Mouse (Mus musculus): ENCODE measurements around the gene Dynlt1f.
"Not testable (repeated sequence)": the region's sequence is repeated elsewhere in the genome, so short reads cannot be mapped to it uniquely, and the experiment has no call there.

Gene Dynlt1f

GRCm38 (mm10) chr17:6624926-6625558 is 30.7 kb downstream of the Dynlt1f start:
- DNase-seq (ENCODE audit: low spot score in 2 of 2): not testable (repeated sequence)

GRCm38 (mm10) chr17:6621976-6622375 is 33.7 kb downstream of the Dynlt1f start:
- peak in 1 of 2 experiments; percentile 23 for DNase-seq (ENCODE audit: low spot score in 2 of 2)

GRCm38 (mm10) chr17:6620730-6621451 is 34.8 kb downstream of the Dynlt1f start:
- not testable (repeated sequence) for DNase-seq (ENCODE audit: low spot score in 2 of 2)

GRCm38 (mm10) chr17:6620035-6620434 is 35.7 kb downstream of the Dynlt1f start:
- not testable (repeated sequence) for DNase-seq (ENCODE audit: low spot score in 2 of 2)

GRCm38 (mm10) chr17:6619271-6619670 is 36.4 kb downstream of the Dynlt1f start:
- not testable (repeated sequence) for DNase-seq (ENCODE audit: low spot score in 2 of 2)

GRCm38 (mm10) chr17:6617689-6618400 is 37.9 kb downstream of the Dynlt1f start:
- DNase-seq (ENCODE audit: low spot score in 2 of 2): not testable (repeated sequence)

GRCm38 (mm10) chr17:6616731-6617130 is 39.0 kb downstream of the Dynlt1f start:
- not testable (repeated sequence) for DNase-seq (ENCODE audit: low spot score in 2 of 2)

GRCm38 (mm10) chr17:6614316-6614715 is 41.4 kb downstream of the Dynlt1f start:
- not testable (repeated sequence) for DNase-seq (ENCODE audit: low spot score in 2 of 2)

GRCm38 (mm10) chr17:6613524-6613923 is 42.2 kb downstream of the Dynlt1f start:
- DNase-seq (ENCODE audit: low spot score in 2 of 2): not testable (repeated sequence)

- not testable (repeated sequence) for DNase-seq (ENCODE audit: low spot score in 2 of 2)
These were observed 50.4 kb downstream of the Dynlt1f start for GRCm38 (mm10) chr17:6605347-6605746.

GRCm38 (mm10) chr17:6602205-6602604 is 53.5 kb downstream of the Dynlt1f start:
- DNase-seq (ENCODE audit: low spot score in 2 of 2): not testable (repeated sequence)

GRCm38 (mm10) chr17:6601204-6601911 is 54.3 kb downstream of the Dynlt1f start, which contains the start of gene Dynlt1c:
Gene Dynlt1c, plus strand, starts transcription at chr17:6601671.
- peak; percentile 74 to 76 for DNase-seq (ENCODE audit: low spot score in 2 of 2)

- DNase-seq (ENCODE audit: low spot score in 2 of 2): not testable (repeated sequence)
These were observed 55.3 kb downstream of the Dynlt1f start for GRCm38 (mm10) chr17:6600216-6600911.

- DNase-seq (ENCODE audit: low spot score in 2 of 2): not testable (repeated sequence)
These were observed 57.3 kb downstream of the Dynlt1f start for GRCm38 (mm10) chr17:6598356-6598755.
